Mouse (Mus musculus): ENCODE measurements around the gene Pbx1. TPM values are rescaled to one million over a fixed set of nuclear protein-coding genes. Genes with fewer than 3 reads are reported as not detected.

The Pbx1 gene
- polyA plus RNA-seq, 1 experiment, result 46.9 TPM

DNA sequence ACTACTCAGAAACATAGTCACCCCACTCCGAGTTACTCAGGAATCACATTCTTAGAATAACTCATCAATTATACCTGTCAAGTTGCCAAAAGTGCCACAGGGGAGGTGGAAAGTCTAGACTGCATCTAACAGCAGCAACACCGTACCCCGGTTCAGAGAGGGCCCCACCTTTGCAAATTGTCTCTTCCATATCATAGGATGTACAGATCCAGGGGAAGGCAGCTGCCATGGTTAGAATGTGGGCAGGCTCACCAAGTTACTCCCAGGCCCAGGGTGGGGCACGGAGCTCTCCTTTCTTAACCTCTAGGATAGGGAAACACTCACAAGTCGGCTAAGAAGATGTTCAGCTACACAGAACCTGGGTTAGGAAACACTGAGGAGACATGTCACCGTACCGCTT lies 29.4 kb downstream of the Pbx1 start:
- WGBS, result 36% methylated on average over 7 of the region's 7 CpGs
- H3K36me3 ChIP-seq (ENCODE audit: control insufficient read depth, insufficient read depth, low read length), result peaks cover 1% of the 10 kb centered on the region; the same call in 1 of the 2 replicates
- no peak overlapping the region for H3K4me3 ChIP-seq (ENCODE audit: insufficient read depth, low read depth, low read length)
- TF ChIP-seq CTCF (conservative IDR thresholded peaks at IDR 0.05; ENCODE audit: insufficient read depth, insufficient read length, low read depth, low read length), result no peak
- TF ChIP-seq POLR2A (IDR thresholded peaks at IDR 0.05; ENCODE audit: low read depth, low read length), result no peak
- peaks cover 20% of the 10 kb centered on the region; the same call in 1 of the 2 replicates for H3K4me1 ChIP-seq (ENCODE audit: control insufficient read depth, insufficient read depth, low read length)
- peak; percentile 71 for DNase-seq
- H3K27ac ChIP-seq (ENCODE audit: insufficient read depth, low read depth, low read length), result no peak overlapping the region
- no peaks in the 10 kb centered on the region for H3K27me3 ChIP-seq (replicated peaks; ENCODE audit: control insufficient read depth, insufficient read depth, low read length)

- Histone ChIP-seq H3K4me3 (ENCODE audit: insufficient read depth, low read depth, low read length) (no peak overlapping the region), H3K27me3 (replicated peaks; ENCODE audit: control insufficient read depth, insufficient read depth, low read length) (no peaks in the 10 kb centered on the region), H3K4me1 (ENCODE audit: control insufficient read depth, insufficient read depth, low read length) (peaks cover 36% of the 10 kb centered on the region), H3K36me3 (ENCODE audit: control insufficient read depth, insufficient read depth, low read length) (peaks cover 1% of the 10 kb centered on the region; the same call in 1 of the 2 replicates), H3K27ac (ENCODE audit: insufficient read depth, low read depth, low read length) (peak overlapping the region; percentile 28; the same call in 1 of the 2 replicates)
- 64% methylated on average over 3 of the region's 3 CpGs for WGBS
- no peak for DNase-seq
- no peak for TF ChIP-seq POLR2A (IDR thresholded peaks at IDR 0.05; ENCODE audit: low read depth, low read length)
These were observed 36.4 kb downstream of the Pbx1 start for GRCm38 (mm10) chr1:168395523-168396159.

DNA sequence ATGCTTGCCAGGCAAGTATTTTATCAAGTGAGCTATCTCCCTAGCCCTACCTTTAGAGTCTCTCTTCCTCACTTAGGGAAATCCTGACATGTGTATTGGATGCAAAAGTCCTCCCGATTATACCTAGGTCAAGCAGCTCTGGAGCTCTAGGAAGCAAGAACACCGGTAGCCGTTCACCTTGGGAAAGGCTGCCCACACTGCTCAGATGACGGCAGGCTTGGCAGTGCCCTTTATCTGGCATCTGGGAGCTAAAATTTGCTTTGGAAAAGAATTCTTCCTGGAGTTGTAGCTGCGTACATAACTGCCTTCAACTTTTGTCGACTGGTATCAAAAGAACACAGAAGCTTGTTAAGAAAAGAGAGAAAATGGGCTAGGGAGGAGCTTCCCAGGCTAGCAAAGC lies 37.5 kb downstream of the Pbx1 start:
- no peak for TF ChIP-seq POLR2A (IDR thresholded peaks at IDR 0.05; ENCODE audit: low read depth, low read length)
- TF ChIP-seq CTCF (conservative IDR thresholded peaks at IDR 0.05; ENCODE audit: insufficient read depth, insufficient read length, low read depth, low read length), result no peak
- Histone ChIP-seq H3K36me3 (ENCODE audit: control insufficient read depth, insufficient read depth, low read length) (peaks cover 1% of the 10 kb centered on the region; the same call in 1 of the 2 replicates), H3K27ac (ENCODE audit: insufficient read depth, low read depth, low read length) (peak overlapping the region; percentile 30), H3K27me3 (replicated peaks; ENCODE audit: control insufficient read depth, insufficient read depth, low read length) (no peaks in the 10 kb centered on the region), H3K4me3 (ENCODE audit: insufficient read depth, low read depth, low read length) (no peak overlapping the region), H3K4me1 (ENCODE audit: control insufficient read depth, insufficient read depth, low read length) (peaks cover 37% of the 10 kb centered on the region)
- 38% methylated on average over 6 of the region's 6 CpGs for WGBS
- DNase-seq, result no peak

GRCm38 (mm10) chr1:168393456-168393855 lies 38.6 kb downstream of the Pbx1 start:
- H3K27me3 ChIP-seq (replicated peaks; ENCODE audit: control insufficient read depth, insufficient read depth, low read length), result no peaks in the 10 kb centered on the region
- H3K36me3 ChIP-seq (ENCODE audit: control insufficient read depth, insufficient read depth, low read length), result peaks cover 1% of the 10 kb centered on the region; the same call in 1 of the 2 replicates
- 59% methylated on average over 4 of the region's 4 CpGs for WGBS
- no peak overlapping the region; the same call in 1 of the 2 replicates for H3K27ac ChIP-seq (ENCODE audit: insufficient read depth, low read depth, low read length)
- H3K4me1 ChIP-seq (ENCODE audit: control insufficient read depth, insufficient read depth, low read length), result peaks cover 37% of the 10 kb centered on the region
- H3K4me3 ChIP-seq (ENCODE audit: insufficient read depth, low read depth, low read length), result no peak overlapping the region
- no peak for DNase-seq
- TF ChIP-seq CTCF (conservative IDR thresholded peaks at IDR 0.05; ENCODE audit: insufficient read depth, insufficient read length, low read depth, low read length), result no peak
- TF ChIP-seq POLR2A (IDR thresholded peaks at IDR 0.05; ENCODE audit: low read depth, low read length), result no peak

GRCm38 (mm10) chr1:168392500-168392853 lies 39.6 kb downstream of the Pbx1 start:
- Histone ChIP-seq H3K4me1 (ENCODE audit: control insufficient read depth, insufficient read depth, low read length) (peaks cover 37% of the 10 kb centered on the region), H3K27ac (ENCODE audit: insufficient read depth, low read depth, low read length) (peak overlapping the region; percentile 66; the same call in 1 of the 2 replicates), H3K36me3 (ENCODE audit: control insufficient read depth, insufficient read depth, low read length) (peaks cover 1% of the 10 kb centered on the region; the same call in 1 of the 2 replicates), H3K4me3 (ENCODE audit: insufficient read depth, low read depth, low read length) (no peak overlapping the region), H3K27me3 (replicated peaks; ENCODE audit: control insufficient read depth, insufficient read depth, low read length) (no peaks in the 10 kb centered on the region)
- DNase-seq, result no peak
- TF ChIP-seq POLR2A (IDR thresholded peaks at IDR 0.05; ENCODE audit: low read depth, low read length) (no peak), CTCF (conservative IDR thresholded peaks at IDR 0.05; ENCODE audit: insufficient read depth, insufficient read length, low read depth, low read length) (no peak)
- WGBS, result 75% methylated on average over 5 of the region's 5 CpGs

- H3K4me1 ChIP-seq (ENCODE audit: control insufficient read depth, insufficient read depth, low read length), result peaks cover 37% of the 10 kb centered on the region
- peaks cover 1% of the 10 kb centered on the region; the same call in 1 of the 2 replicates for H3K36me3 ChIP-seq (ENCODE audit: control insufficient read depth, insufficient read depth, low read length)
- peak; percentile 79 for DNase-seq
- H3K27me3 ChIP-seq (replicated peaks; ENCODE audit: control insufficient read depth, insufficient read depth, low read length), result no peaks in the 10 kb centered on the region
- WGBS, result 26% methylated on average over 20 of the region's 20 CpGs
- H3K27ac ChIP-seq (ENCODE audit: insufficient read depth, low read depth, low read length), result peak overlapping the region; percentile 66
- TF ChIP-seq POLR2A (IDR thresholded peaks at IDR 0.05; ENCODE audit: low read depth, low read length) (no peak), CTCF (conservative IDR thresholded peaks at IDR 0.05; ENCODE audit: insufficient read depth, insufficient read length, low read depth, low read length) (no peak)
- no peak overlapping the region for H3K4me3 ChIP-seq (ENCODE audit: insufficient read depth, low read depth, low read length)
These were observed 40.2 kb downstream of the Pbx1 start for GRCm38 (mm10) chr1:168391617-168392499.

GRCm38 (mm10) chr1:168390748-168391147 lies 41.3 kb downstream of the Pbx1 start:
- Histone ChIP-seq H3K27ac (ENCODE audit: insufficient read depth, low read depth, low read length) (peak overlapping the region; percentile 5; the same call in 1 of the 2 replicates), H3K27me3 (replicated peaks; ENCODE audit: control insufficient read depth, insufficient read depth, low read length) (no peaks in the 10 kb centered on the region), H3K4me3 (ENCODE audit: insufficient read depth, low read depth, low read length) (no peak overlapping the region), H3K36me3 (ENCODE audit: control insufficient read depth, insufficient read depth, low read length) (no peaks in the 10 kb centered on the region), H3K4me1 (ENCODE audit: control insufficient read depth, insufficient read depth, low read length) (peaks cover 39% of the 10 kb centered on the region)
- DNase-seq, result peak; percentile 58
- TF ChIP-seq POLR2A (IDR thresholded peaks at IDR 0.05; ENCODE audit: low read depth, low read length) (no peak), CTCF (conservative IDR thresholded peaks at IDR 0.05; ENCODE audit: insufficient read depth, insufficient read length, low read depth, low read length) (no peak)
